8 mouse cellular contexts compared by ENCODE assay signal in genomic region chr4:134468215-134468575, GRCm38 (mm10). TPM values are rescaled to one million over a fixed set of nuclear protein-coding genes. Genes with fewer than 3 reads are reported as not detected.
DNase-seq lines count a peak whose midpoint lies in the region; ATAC-seq lines count a peak whose summit lies in the region.

TSS of gene Stmn1 (plus strand) at chr4:134468320.

- 0% methylated on average over 31 of the region's 31 CpGs for WGBS in hindbrain, embryonic 14.5 days

- H3K27me3 ChIP-seq in hindbrain, embryonic 14.5 days (ENCODE audit: control insufficient read depth, insufficient read depth, low read length), result no peaks in the 10 kb centered on the region

- H3K27ac ChIP-seq in hindbrain, embryonic 14.5 days, result peak within 1 kb of the TSS; percentile 96

- peaks cover 26% of the 10 kb centered on the region for H3K36me3 ChIP-seq in hindbrain, embryonic 14.5 days (replicated peaks; ENCODE audit: control insufficient read depth, insufficient read depth)

- H3K4me3 ChIP-seq in hindbrain, embryonic 14.5 days (replicated peaks; ENCODE audit: low read length), result peak within 1 kb of the TSS; percentile 72

- H3K9ac ChIP-seq in hindbrain, embryonic 14.5 days, result peak within 1 kb of the TSS; percentile 84

- ATAC-seq in hindbrain, embryonic 14.5 days (ENCODE audit: low FRiP score), result peak; percentile 95

- peak; percentile 95 for DNase-seq in NIH3T3 (ENCODE audit: low read depth)
- peak; percentile 97 to 98 for DNase-seq in cerebellum, postnatal 10 days
- DNase-seq in frontal cortex, postnatal 14 days (ENCODE audit: low spot score in 2 of 2), result peak; percentile 93 to 94
- peak; percentile 95 for DNase-seq in hindbrain, embryonic 14.5 days (ENCODE audit: low spot score)
- peak; percentile 94 for DNase-seq in layer of hippocampus, postnatal 36 days
- peak; percentile 97 for DNase-seq in lung, postnatal 36 days
- DNase-seq in retina, postnatal 1 day, result peak; percentile 98
- DNase-seq in urinary bladder, adult 18-20 months (ENCODE audit: low spot score in 2 of 2), result peak; percentile 86 to 95

- peak within 1 kb of the TSS; percentile 67 for H3K4me2 ChIP-seq in hindbrain, embryonic 14.5 days (replicated peaks)

- no peaks in the 10 kb centered on the region for H3K9me3 ChIP-seq in hindbrain, embryonic 14.5 days (ENCODE audit: control insufficient read depth, low read length)

- H3K4me1 ChIP-seq in hindbrain, embryonic 14.5 days (replicated peaks; ENCODE audit: control insufficient read depth, insufficient read depth, low read length), result peaks cover 47% of the 10 kb centered on the region

RNA-seq across cellular contexts. Expression of gene Stmn1, which starts in this region (rescaled TPM):
- polyA plus RNA-seq in hindbrain, embryonic 14.5 days (2014; fragmentation: Nextera tagmentation; extraction: Ambion mirVana), result 5,273 and 5,278 TPM in 2 replicates
- 100 to 1,000 TPM; 338 to 365 TPM for total RNA-seq in layer of hippocampus, postnatal 36 days (2021)

Comparison
In these comparisons a context has a peak if more than half of its experiments do, and no peak if none do; other contexts are left out.
1. Peak in every context shown above with its lines: DNase-seq, ATAC-seq, H3K4me3 ChIP-seq and H3K27ac ChIP-seq.